Mouse (Mus musculus): ENCODE data around the gene Thap3. TPM values are rescaled to one million over a fixed set of nuclear protein-coding genes. Genes with fewer than 3 reads are reported as not detected.
A peak's percentile ranks its signal among the peaks of the same experiment; 100 is the strongest.

Thap3 gene
- total and polyA plus RNA-seq, 3 experiments, result 11.0 to 27.6 (median 12.8) TPM

GRCm38 (mm10) chr4:151994228-151995171 is 5.7 kb upstream of the Thap3 start:
- H3K36me3 ChIP-seq (replicated peaks in 1 of 2; ENCODE audit: control insufficient read depth in 1 of 2, insufficient read depth in 1 of 2, low read length in 1 of 2), result peaks cover 22 to 38% of the 10 kb centered on the region in 2 experiments
- H3K4me3 ChIP-seq (replicated peaks in 1 of 3; ENCODE audit: low read depth in 2 of 3, low read length in 2 of 3, poor library complexity in 1 of 3), result peak overlapping the region in 2 of 3 experiments; percentile 95 to 98
- dilution Hi-C loops (cut with MboI; ENCODE audit: extremely low pct_ligation_motif_present, extremely low pct_unique_long_range_greater_than_20kb, low sequenced_read_pairs), result no loop called here
- no peaks in the 10 kb centered on the region for H3K9me3 ChIP-seq (replicated peaks; ENCODE audit: low read length)
- peak overlapping the region; percentile 81 for H3K4me2 ChIP-seq (ENCODE audit: insufficient read depth, low read depth, poor library complexity, severe bottlenecking)
- in situ Hi-C loops (cut with MboI; ENCODE audit: low pct_ligation_motif_present, low pct_unique_long_range_greater_than_20kb, low sequenced_read_pairs), result no loop called here
- peak overlapping the region; percentile 82 for H3K9ac ChIP-seq (ENCODE audit: insufficient read depth, low read depth)
- no peak overlapping the region for H3K27ac ChIP-seq (ENCODE audit: insufficient read depth, low read depth)
- 0 out of 2 replicates have a peak, but pooled peaks cover 4% of the 10 kb centered on the region for H3K79me2 ChIP-seq (replicated peaks; ENCODE audit: control insufficient read depth, extremely low read depth, insufficient read depth, poor library complexity, severe bottlenecking)
- peaks cover 6 to 13% of the 10 kb centered on the region in 2 experiments for H3K4me1 ChIP-seq (ENCODE audit: control insufficient read depth in 1 of 2, insufficient read depth in 2 of 2)
- DNase-seq (ENCODE audit: extremely low read depth), result no peak
- TF ChIP-seq CHD2 (IDR thresholded peaks at IDR 0.05; ENCODE audit: low read length) (no peak), MEF2A (IDR thresholded peaks at IDR 0.05; ENCODE audit: borderline replicate concordance, low read depth, low read length) (no peak), HCFC1 (IDR thresholded peaks at IDR 0.05; ENCODE audit: low read depth, low read length) (no peak), E2F4 (IDR thresholded peaks at IDR 0.05; ENCODE audit: insufficient replicate concordance, low read depth, low read length) (no peak), TCF12 (IDR thresholded peaks at IDR 0.05; ENCODE audit: low read depth, low read length) (no peak)
- peaks cover 15% of the 10 kb centered on the region for H3K27me3 ChIP-seq (replicated peaks)

DNA sequence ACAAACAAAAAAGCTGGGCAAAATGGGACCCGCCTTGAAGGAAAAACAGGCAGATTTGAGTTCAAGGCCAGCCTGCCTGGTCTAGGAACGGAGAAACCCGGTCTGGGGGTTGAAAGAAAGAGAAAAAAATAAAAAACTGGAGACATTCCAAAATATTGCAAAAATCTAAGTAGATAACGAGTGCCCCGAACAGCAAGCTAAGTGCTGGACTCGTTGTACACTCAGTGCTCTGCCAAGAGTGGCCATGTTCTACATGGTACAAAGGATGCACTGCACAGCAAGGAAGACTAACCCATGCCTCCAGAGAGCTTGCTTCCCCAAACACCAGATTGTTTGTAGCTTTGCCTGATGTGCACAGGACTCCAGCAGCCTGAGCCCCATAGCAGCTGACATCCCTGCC is 4.2 kb upstream of the Thap3 start:
- TF ChIP-seq ELF1 (IDR thresholded peaks at IDR 0.05; ENCODE audit: low read depth, low read length) (no peak), MEF2A (IDR thresholded peaks at IDR 0.05; ENCODE audit: borderline replicate concordance, low read depth, low read length) (no peak), USF2 (conservative IDR thresholded peaks at IDR 0.05; ENCODE audit: low read depth, low read length) (no peak), SIN3A (IDR thresholded peaks at IDR 0.05; ENCODE audit: low read length) (no peak), KAT2A (IDR thresholded peaks at IDR 0.05; ENCODE audit: insufficient replicate concordance, low read length) (no peak), MAFK (IDR thresholded peaks at IDR 0.05; ENCODE audit: insufficient replicate concordance, low read length) (no peak), BHLHE40 (IDR thresholded peaks at IDR 0.05; ENCODE audit: low read depth, low read length) (no peak), MYC (IDR thresholded peaks at IDR 0.05; ENCODE audit: low read depth, low read length) (no peak), USF1 (IDR thresholded peaks at IDR 0.05; ENCODE audit: low read depth, low read length) (no peak), CHD1 (IDR thresholded peaks at IDR 0.05; ENCODE audit: low read depth, low read length) (no peak), TCF12 (IDR thresholded peaks at IDR 0.05; ENCODE audit: low read depth, low read length) (no peak), SMC3 (IDR thresholded peaks at IDR 0.05; ENCODE audit: low read depth, low read length) (no peak), ZKSCAN1 (IDR thresholded peaks at IDR 0.05; ENCODE audit: borderline replicate concordance, low read depth, low read length) (no peak), MXI1 (IDR thresholded peaks at IDR 0.05; ENCODE audit: low read depth, low read length) (no peak), CHD2 (IDR thresholded peaks at IDR 0.05; ENCODE audit: low read length) (no peak), PAX5 (IDR thresholded peaks at IDR 0.05; ENCODE audit: low read length) (no peak), JUN (IDR thresholded peaks at IDR 0.05; ENCODE audit: insufficient read depth, low read depth, low read length) (no peak)
- Histone ChIP-seq H3K27me3 (replicated peaks) (peaks cover 12% of the 10 kb centered on the region), H3K9ac (ENCODE audit: insufficient read depth, low read depth) (no peak overlapping the region), H3K4me2 (ENCODE audit: insufficient read depth, low read depth, poor library complexity, severe bottlenecking) (no peak overlapping the region), H3K79me2 (replicated peaks; ENCODE audit: control insufficient read depth, extremely low read depth, insufficient read depth, poor library complexity, severe bottlenecking) (peaks cover 7% of the 10 kb centered on the region; the same call in 1 of the 2 replicates), H3K36me3 (replicated peaks in 1 of 2; ENCODE audit: control insufficient read depth in 1 of 2, insufficient read depth in 1 of 2, low read length in 1 of 2) (peaks cover 22 to 38% of the 10 kb centered on the region in 2 experiments), H3K4me3 (replicated peaks in 1 of 3; ENCODE audit: low read depth in 2 of 3, low read length in 2 of 3, poor library complexity in 1 of 3) (no peak overlapping the region), H3K27ac (ENCODE audit: insufficient read depth, low read depth) (no peak overlapping the region), H3K9me3 (replicated peaks; ENCODE audit: low read length) (no peaks in the 10 kb centered on the region), H3K4me1 (ENCODE audit: control insufficient read depth in 1 of 2, insufficient read depth in 2 of 2) (peaks cover 9 to 16% of the 10 kb centered on the region in 2 experiments)
- dilution Hi-C loops (cut with MboI; ENCODE audit: extremely low pct_ligation_motif_present, extremely low pct_unique_long_range_greater_than_20kb, low sequenced_read_pairs) (no loop called here), in situ Hi-C loops (cut with MboI; ENCODE audit: low pct_ligation_motif_present, low pct_unique_long_range_greater_than_20kb, low sequenced_read_pairs) (no loop called here)
- no peak for DNase-seq (ENCODE audit: extremely low read depth)

Measured in CH12.LX (cell line).